Mouse (Mus musculus): Measurements from ENCODE around the gene Mdga2. TPM values are rescaled to one million over a fixed set of nuclear protein-coding genes. Genes with fewer than 3 reads are reported as not detected.

Gene Mdga2
- total and polyA plus RNA-seq, 3 experiments: 0.27 TPM; not detected in 2

DNA sequence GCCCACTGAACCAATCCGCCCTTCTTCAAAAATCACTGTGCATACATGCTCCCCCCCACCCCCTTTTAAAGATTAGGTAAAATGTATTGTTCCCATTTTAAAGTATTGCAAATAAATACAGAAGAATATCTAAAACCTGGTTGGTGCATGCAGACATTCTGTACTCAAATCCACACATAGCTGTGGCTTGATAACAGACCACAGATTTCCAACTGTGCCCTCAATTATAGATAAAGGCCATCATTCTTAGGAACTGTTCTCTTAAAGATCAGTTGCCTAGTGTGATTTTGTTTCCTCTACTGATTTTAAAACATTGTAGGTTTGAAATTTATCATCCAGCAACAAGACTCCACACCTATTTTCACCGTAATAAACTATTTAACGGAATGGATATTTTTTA is 325.6 kb downstream of the Mdga2 start:
- no peak overlapping the region for H3K27ac ChIP-seq (ENCODE audit: insufficient read depth, low read depth)
- H3K4me1 ChIP-seq (ENCODE audit: control insufficient read depth in 1 of 2, insufficient read depth in 2 of 2): no peaks in the 10 kb centered on the region
- no peak for DNase-seq (ENCODE audit: extremely low read depth)
- no peak overlapping the region for H3K4me2 ChIP-seq (ENCODE audit: insufficient read depth, low read depth, poor library complexity, severe bottlenecking)
- no peaks in the 10 kb centered on the region for H3K36me3 ChIP-seq (replicated peaks in 1 of 2; ENCODE audit: control insufficient read depth in 1 of 2, insufficient read depth in 1 of 2, low read length in 1 of 2)
- H3K79me2 ChIP-seq (replicated peaks; ENCODE audit: control insufficient read depth, extremely low read depth, insufficient read depth, poor library complexity, severe bottlenecking): no peaks in the 10 kb centered on the region
- in situ Hi-C loops (cut with MboI; ENCODE audit: low pct_ligation_motif_present, low pct_unique_long_range_greater_than_20kb, low sequenced_read_pairs): no loop called here
- TF ChIP-seq NELFE (IDR thresholded peaks at IDR 0.05; ENCODE audit: low read depth, low read length) (no peak), MEF2A (IDR thresholded peaks at IDR 0.05; ENCODE audit: borderline replicate concordance, low read depth, low read length) (no peak), USF1 (IDR thresholded peaks at IDR 0.05; ENCODE audit: low read depth, low read length) (no peak), JUN (IDR thresholded peaks at IDR 0.05; ENCODE audit: insufficient read depth, low read depth, low read length) (no peak), EP300 (IDR thresholded peaks at IDR 0.05; ENCODE audit: low read length) (no peak), RAD21 (IDR thresholded peaks at IDR 0.05; ENCODE audit: low read depth, low read length) (no peak)
- H3K4me3 ChIP-seq (replicated peaks in 1 of 3; ENCODE audit: low read depth in 2 of 3, low read length in 2 of 3, poor library complexity in 1 of 3): no peak overlapping the region
- dilution Hi-C loops (cut with MboI; ENCODE audit: extremely low pct_ligation_motif_present, extremely low pct_unique_long_range_greater_than_20kb, low sequenced_read_pairs): no loop called here
- H3K9ac ChIP-seq (ENCODE audit: insufficient read depth, low read depth): no peak overlapping the region
- no peaks in the 10 kb centered on the region for H3K27me3 ChIP-seq (replicated peaks)
- no peaks in the 10 kb centered on the region for H3K9me3 ChIP-seq (replicated peaks; ENCODE audit: low read length)

- DNase-seq (ENCODE audit: extremely low read depth): no peak
- no peak overlapping the region for H3K27ac ChIP-seq (ENCODE audit: insufficient read depth, low read depth)
- H3K9ac ChIP-seq (ENCODE audit: insufficient read depth, low read depth): no peak overlapping the region
- no peaks in the 10 kb centered on the region for H3K9me3 ChIP-seq (replicated peaks; ENCODE audit: low read length)
- in situ Hi-C loops (cut with MboI; ENCODE audit: low pct_ligation_motif_present, low pct_unique_long_range_greater_than_20kb, low sequenced_read_pairs) (no loop called here), dilution Hi-C loops (cut with MboI; ENCODE audit: extremely low pct_ligation_motif_present, extremely low pct_unique_long_range_greater_than_20kb, low sequenced_read_pairs) (no loop called here)
- TF ChIP-seq IRF4 (IDR thresholded peaks at IDR 0.05; ENCODE audit: low read depth, low read length) (no peak), CHD2 (IDR thresholded peaks at IDR 0.05; ENCODE audit: low read length) (no peak), SIN3A (IDR thresholded peaks at IDR 0.05; ENCODE audit: low read length) (no peak), UBTF (IDR thresholded peaks at IDR 0.05; ENCODE audit: low read depth, low read length) (no peak), ZNF384 (IDR thresholded peaks at IDR 0.05; ENCODE audit: low read depth, low read length) (no peak), USF2 (conservative IDR thresholded peaks at IDR 0.05; ENCODE audit: low read depth, low read length) (no peak), POLR2AphosphoS2 (IDR thresholded peaks at IDR 0.05; ENCODE audit: low read depth, low read length) (no peak), GABPA (IDR thresholded peaks at IDR 0.05; ENCODE audit: insufficient replicate concordance, low read depth, low read length) (no peak), USF1 (IDR thresholded peaks at IDR 0.05; ENCODE audit: low read depth, low read length) (no peak), SMC3 (IDR thresholded peaks at IDR 0.05; ENCODE audit: low read depth, low read length) (no peak), EP300 (IDR thresholded peaks at IDR 0.05; ENCODE audit: low read length) (no peak), CTCF (conservative IDR thresholded peaks at IDR 0.05 in 1 of 2, IDR thresholded peaks at IDR 0.05 in 1 of 2; ENCODE audit: low read depth in 2 of 2, low read length in 2 of 2) (no peak), ZMIZ1 (IDR thresholded peaks at IDR 0.05; ENCODE audit: low read depth, low read length) (no peak), NELFE (IDR thresholded peaks at IDR 0.05; ENCODE audit: low read depth, low read length) (no peak), BHLHE40 (IDR thresholded peaks at IDR 0.05; ENCODE audit: low read depth, low read length) (no peak), RCOR1 (conservative IDR thresholded peaks at IDR 0.05; ENCODE audit: low read depth, low read length) (no peak)
- H3K36me3 ChIP-seq (replicated peaks in 1 of 2; ENCODE audit: control insufficient read depth in 1 of 2, insufficient read depth in 1 of 2, low read length in 1 of 2): no peaks in the 10 kb centered on the region
- no peaks in the 10 kb centered on the region for H3K4me1 ChIP-seq (ENCODE audit: control insufficient read depth in 1 of 2, insufficient read depth in 2 of 2)
- H3K27me3 ChIP-seq (replicated peaks): no peaks in the 10 kb centered on the region
- H3K4me3 ChIP-seq (replicated peaks in 1 of 3; ENCODE audit: low read depth in 2 of 3, low read length in 2 of 3, poor library complexity in 1 of 3): no peak overlapping the region
- no peak overlapping the region for H3K4me2 ChIP-seq (ENCODE audit: insufficient read depth, low read depth, poor library complexity, severe bottlenecking)
- H3K79me2 ChIP-seq (replicated peaks; ENCODE audit: control insufficient read depth, extremely low read depth, insufficient read depth, poor library complexity, severe bottlenecking): no peaks in the 10 kb centered on the region
Measured at GRCm38 (mm10) chr12:66890296-66890695, 332.1 kb downstream of the Mdga2 start.
